Mouse (Mus musculus) ES-E14 (cell line): ENCODE measurements around the gene Gm17651. TPM values are rescaled to one million over a fixed set of nuclear protein-coding genes. Genes with fewer than 3 reads are reported as not detected.

Experiments used
- DNase-seq: peaks from one replicate; pipeline ENCODE4 v3.0.0-alpha.2; 2013; ENCODE audit warnings: low read depth, low spot score
- H3K27ac ChIP-seq: 2 replicates; pipeline ENCODE4 v1.5.1; 2012; ENCODE audit warnings: low read depth, mild to moderate bottlenecking, low read length, moderate library complexity, mixed read lengths; ENCODE audit not compliant: poor library complexity, insufficient read depth, severe bottlenecking
- H3K36me3 ChIP-seq: 2 replicates; pipeline ENCODE4 v1.6.1; 2012; ENCODE audit warnings: mild to moderate bottlenecking, low read length, moderate library complexity, mixed read lengths; ENCODE audit not compliant: control insufficient read depth, poor library complexity, insufficient read depth, severe bottlenecking
- H3K4me1 ChIP-seq, 2 experiments: fragments of 150-350 bp in 1 of 2; sonication (generic) in 1 of 2; 2 replicates each; pipeline ENCODE4 v1.6.1; 2012; ENCODE audit warnings: low read length in 2 of 2, mild to moderate bottlenecking in 1 of 2, mixed read lengths in 1 of 2; ENCODE audit not compliant: control insufficient read depth in 2 of 2, insufficient read depth in 2 of 2, poor library complexity in 1 of 2
- H3K4me3 ChIP-seq, 2 experiments: fragments of 150-350 bp in 1 of 2; sonication (generic) in 1 of 2; 2 replicates each; pipeline ENCODE4 v1.5.1; 2012; ENCODE audit warnings: low read length in 2 of 2, low read depth in 1 of 2, mild to moderate bottlenecking in 1 of 2, mixed read lengths in 1 of 2; ENCODE audit not compliant: insufficient read depth in 1 of 2, poor library complexity in 1 of 2, severe bottlenecking in 1 of 2
- H3K9ac ChIP-seq: 2 replicates; pipeline ENCODE4 v1.6.1; 2012; ENCODE audit warnings: low read depth, mild to moderate bottlenecking, low read length, mixed read lengths; ENCODE audit not compliant: poor library complexity, insufficient read depth, severe bottlenecking
- H3K9me3 ChIP-seq: fragments of 150-350 bp; sonication (generic); 2 replicates; pipeline ENCODE4 v1.6.1; 2012; ENCODE audit warnings: low read depth, mild to moderate bottlenecking, low read length; ENCODE audit not compliant: control insufficient read depth, insufficient read depth
- CHD2 ChIP-seq: IDR thresholded peaks from 2 replicates; pipeline ENCODE4 v1.6.1; 2014; ENCODE audit warnings: mild to moderate bottlenecking, low read depth, low read length, inconsistent platforms
- HCFC1 ChIP-seq: IDR thresholded peaks from 2 replicates; pipeline ENCODE4 v1.6.1; 2012; ENCODE audit warnings: low read length, inconsistent platforms, borderline replicate concordance; ENCODE audit not compliant: insufficient read depth
- MAFK ChIP-seq: IDR thresholded peaks from 2 replicates; pipeline ENCODE4 v1.6.1; 2014; ENCODE audit warnings: mild to moderate bottlenecking, low read depth, low read length, inconsistent platforms; ENCODE audit not compliant: insufficient read depth
- ZC3H11A ChIP-seq: IDR thresholded peaks from 2 replicates; pipeline ENCODE4 v1.6.1; 2012; ENCODE audit warnings: low read depth, mild to moderate bottlenecking, inconsistent platforms, low read length, borderline replicate concordance
- ZNF384 ChIP-seq: IDR thresholded peaks from 2 replicates; pipeline ENCODE4 v1.6.1; 2012; ENCODE audit warnings: low read depth, low read length, inconsistent platforms
- in situ Hi-C, 2 experiments: fragments of 600-800 bp; cut with MboI; formaldehyde crosslinking; loops; one replicate each; pipeline ENCODE4 v1.15.1; 2025; ENCODE audit warnings: low sequenced_read_pairs in 2 of 2, inconsistent platforms in 1 of 2; ENCODE audit not compliant: unreplicated experiment in 2 of 2
- total RNA-seq: library from RNA; depleted of rRNA; stranded (reverse); fragments of 300-350 nt; gene quantifications from 2 replicates; pipeline ENCODE4 v1.2.3, GENCODE M21; 2012; rRNA removed

Gm17651 gene
- total RNA-seq, result not detected in 2 replicates

- Histone ChIP-seq H3K27ac (no peak within 1 kb of the TSS), H3K9me3 (no peaks in the 10 kb centered on the region), H3K9ac (no peak within 1 kb of the TSS), H3K4me3 (no peak within 1 kb of the TSS), H3K36me3 (peaks cover 6% of the 10 kb centered on the region; the same call in 1 of the 2 replicates), H3K4me1 (peaks cover 2 to 3% of the 10 kb centered on the region in 2 experiments; a peak in 1 of 4 replicates)
- DNase-seq, result no peak
- TF ChIP-seq CHD2 (no peak), HCFC1 (no peak), MAFK (no peak), ZC3H11A (no peak), ZNF384 (no peak)
- in situ Hi-C loops, result no loop called here
Observed at GRCm38 (mm10) chr3:97674644-97675110, at the start of gene Gm17651. Gene Gm17651, minus strand, starts transcription at chr3:97674694.

DNA sequence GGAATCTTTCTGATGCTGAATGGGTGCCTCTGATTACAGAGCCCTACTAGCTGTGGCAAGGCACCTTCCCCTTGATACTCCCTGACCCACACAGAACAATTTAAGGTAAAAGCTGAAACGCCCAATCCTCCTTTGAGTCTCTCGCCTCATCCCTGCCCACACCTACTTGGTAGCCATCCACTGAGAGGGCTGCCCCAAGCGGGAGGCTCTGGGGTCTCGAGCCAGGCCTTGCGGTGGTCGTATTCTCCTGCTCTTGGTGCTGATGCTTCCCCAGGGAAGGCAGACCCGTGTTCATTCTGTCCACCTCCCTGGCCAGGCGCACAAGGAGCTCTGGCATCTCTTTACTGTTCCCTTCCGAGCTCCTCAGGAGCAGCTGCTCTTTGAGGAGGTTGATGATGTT, 44.6 kb upstream of the Gm17651 start:
- no peak overlapping the region for H3K9ac ChIP-seq
- no peak for TF ChIP-seq HCFC1
- no peak for TF ChIP-seq ZC3H11A
- no peak for TF ChIP-seq MAFK
- TF ChIP-seq ZNF384, result no peak
- TF ChIP-seq CHD2, result no peak
- H3K36me3 ChIP-seq, result no peaks in the 10 kb centered on the region
- no peak for DNase-seq
- in situ Hi-C loops, result no loop called here
- no peaks in the 10 kb centered on the region for H3K4me1 ChIP-seq
- no peak overlapping the region for H3K4me3 ChIP-seq
- no peak overlapping the region for H3K27ac ChIP-seq
- no peaks in the 10 kb centered on the region for H3K9me3 ChIP-seq

DNA sequence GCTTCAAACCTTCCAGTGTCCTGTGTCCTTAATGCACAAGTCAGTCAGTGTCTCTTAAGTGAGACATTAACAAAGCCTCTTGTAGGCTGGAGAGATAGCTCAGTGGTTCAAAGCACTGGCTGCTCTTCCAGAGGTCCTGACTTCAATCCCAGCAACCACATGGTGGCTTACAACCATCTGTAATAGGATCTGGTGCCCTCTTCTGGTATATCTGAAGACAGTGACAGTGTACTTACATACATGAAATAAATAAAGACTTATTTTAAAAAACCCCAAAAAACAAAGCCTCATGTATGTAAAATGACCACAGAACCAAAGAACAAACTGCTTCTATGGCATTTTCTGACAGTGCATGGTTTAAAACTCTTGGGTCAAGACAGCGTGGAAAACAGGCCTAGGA, 41.4 kb upstream of the Gm17651 start:
- no peak overlapping the region for H3K9ac ChIP-seq
- no peaks in the 10 kb centered on the region for H3K36me3 ChIP-seq
- no peak overlapping the region for H3K4me3 ChIP-seq
- H3K27ac ChIP-seq, result no peak overlapping the region
- no peak for DNase-seq
- TF ChIP-seq ZC3H11A, result no peak
- TF ChIP-seq HCFC1, result no peak
- no peaks in the 10 kb centered on the region for H3K4me1 ChIP-seq
- in situ Hi-C loops, result no loop called here
- H3K9me3 ChIP-seq, result no peaks in the 10 kb centered on the region

GRCm38 (mm10) chr3:97710881-97711280, 36.4 kb upstream of the Gm17651 start:
- H3K4me3 ChIP-seq, result no peak overlapping the region
- DNase-seq, result no peak

DNA sequence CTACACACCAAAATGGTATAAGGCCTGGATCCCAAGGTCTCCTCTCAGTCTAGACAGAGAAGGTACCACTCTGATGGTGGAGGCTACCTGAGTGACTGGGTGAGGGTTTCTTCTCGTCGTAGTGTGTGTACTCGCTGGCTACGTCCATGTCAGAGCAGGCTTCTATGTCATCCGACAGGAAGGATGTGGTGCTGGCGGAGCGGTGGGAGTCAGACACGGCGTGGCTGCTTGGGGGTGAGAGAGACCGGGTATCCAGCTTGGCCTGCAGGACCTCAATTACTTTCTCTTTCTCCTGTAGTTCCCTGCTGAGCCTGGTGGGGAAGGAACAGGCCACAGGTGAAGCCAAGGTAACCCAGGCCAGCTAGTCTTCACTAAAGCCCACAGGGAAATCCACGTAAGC, 35.6 kb upstream of the Gm17651 start:
- Histone ChIP-seq H3K9ac (no peak overlapping the region), H3K4me3 (no peak overlapping the region), H3K27ac (no peak overlapping the region), H3K9me3 (no peaks in the 10 kb centered on the region), H3K4me1 (no peaks in the 10 kb centered on the region), H3K36me3 (no peaks in the 10 kb centered on the region)
- no peak for DNase-seq
- TF ChIP-seq MAFK (no peak), HCFC1 (no peak), CHD2 (no peak), ZNF384 (no peak), ZC3H11A (no peak)
- in situ Hi-C loops, result no loop called here

More at GRCm38 (mm10) chr3:97710881-97711280, 36.4 kb upstream of the Gm17651 start:
- TF ChIP-seq MAFK (no peak), ZNF384 (no peak), HCFC1 (no peak), CHD2 (no peak), ZC3H11A (no peak)
- no peaks in the 10 kb centered on the region for H3K9me3 ChIP-seq
- no peak overlapping the region for H3K27ac ChIP-seq
- in situ Hi-C loops, result no loop called here
- no peak overlapping the region for H3K9ac ChIP-seq
- H3K4me1 ChIP-seq, result no peaks in the 10 kb centered on the region
- H3K36me3 ChIP-seq, result no peaks in the 10 kb centered on the region
